Mouse (Mus musculus): ENCODE results near the gene Gm21882. TPM values are rescaled to one million over a fixed set of nuclear protein-coding genes. Genes with fewer than 3 reads are reported as not detected.
"Not testable (repeated sequence)": the region's sequence is repeated elsewhere in the genome, so short reads cannot be mapped to it uniquely, and the experiment has no call there.

The Gm21882 gene
- total RNA-seq (2021), result not detected
- long read RNA-seq, experiment 1, result 0 reads
- long read RNA-seq, experiment 2, result 0 reads

GRCm38 (mm10) chrY:40381423-40381822 is at the start of gene Gm21882:
Gm21882 (minus strand) TSS chrY:40381523.
- intact Hi-C loops (cut with DNase I); H3K27ac ChIP-seq; H3K4me3 ChIP-seq; DNase-seq: not testable (repeated sequence)

Other genes with a start within 250 kb of the Gm21882 start
- gene Gm21865, start 64.6 kb downstream of the Gm21882 start, total RNA-seq (2021), result not detected

Data from gastrocnemius, adult 2 months (tissue).